Mouse (Mus musculus): ENCODE data around the gene Pfdn6.
"Not testable (repeated sequence)": the region's sequence is repeated elsewhere in the genome, so short reads cannot be mapped to it uniquely, and the experiment has no call there.

Pfdn6 gene

DNA sequence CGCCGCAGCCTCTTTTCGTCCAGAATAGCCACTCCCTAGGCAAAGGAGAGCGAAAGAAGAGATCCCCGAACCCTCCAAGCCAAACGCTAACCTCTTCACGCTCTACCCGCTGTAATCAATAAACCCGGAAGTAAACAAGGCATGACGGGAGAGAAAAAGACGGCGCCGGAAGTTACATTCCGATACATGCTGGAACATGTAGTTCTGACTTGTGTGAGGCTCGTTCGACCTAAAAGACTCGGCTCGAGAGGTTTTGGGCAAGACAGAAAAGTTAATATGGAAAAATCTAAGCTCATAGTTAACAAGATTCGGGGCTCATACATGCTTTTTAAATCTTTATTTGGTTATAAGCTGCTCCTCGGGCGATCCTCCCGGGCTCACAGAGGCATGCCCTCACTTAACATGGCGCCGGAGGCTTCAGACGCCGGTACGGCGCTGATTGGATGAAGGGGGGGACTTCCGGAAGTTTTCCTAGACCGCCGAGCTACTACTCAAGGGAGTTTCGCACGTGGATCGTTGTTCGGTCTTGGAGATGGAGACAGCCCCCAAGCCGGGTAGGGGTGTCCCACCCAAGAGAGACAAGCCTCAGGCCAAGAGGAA, at the start of gene Pfdn6, which contains the start of gene Wdr46:
Pfdn6 (minus strand) TSS at position 138 of the 600 bp plus-strand sequence.
Wdr46 (plus strand) TSS at position 455 of the 600 bp plus-strand sequence.
- peak; percentile 86 for DNase-seq (ENCODE audit: extremely low spot score, low read depth, low spot score)

DNA sequence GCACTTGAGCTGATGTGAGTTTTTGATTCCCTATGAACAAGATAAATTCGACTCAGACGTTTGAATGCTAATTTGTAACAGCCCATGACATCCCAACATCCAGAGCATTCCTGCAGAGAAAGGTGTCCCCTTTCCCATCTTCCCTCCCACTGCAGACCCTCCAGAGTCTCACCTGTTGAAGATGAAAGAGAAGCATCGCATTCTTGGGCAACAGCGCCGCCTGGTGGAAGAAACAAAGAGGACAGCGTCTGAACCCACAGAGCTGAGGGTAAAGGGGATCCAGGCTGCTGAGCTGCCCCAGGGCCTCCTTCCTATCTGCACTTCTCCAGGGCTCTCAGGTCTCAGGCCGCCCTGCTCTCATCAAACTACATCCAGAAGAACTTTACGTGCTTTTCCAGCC, 42.0 kb upstream of the Pfdn6 start:
- not testable (repeated sequence) for DNase-seq (ENCODE audit: extremely low spot score, low read depth, low spot score)

DNA sequence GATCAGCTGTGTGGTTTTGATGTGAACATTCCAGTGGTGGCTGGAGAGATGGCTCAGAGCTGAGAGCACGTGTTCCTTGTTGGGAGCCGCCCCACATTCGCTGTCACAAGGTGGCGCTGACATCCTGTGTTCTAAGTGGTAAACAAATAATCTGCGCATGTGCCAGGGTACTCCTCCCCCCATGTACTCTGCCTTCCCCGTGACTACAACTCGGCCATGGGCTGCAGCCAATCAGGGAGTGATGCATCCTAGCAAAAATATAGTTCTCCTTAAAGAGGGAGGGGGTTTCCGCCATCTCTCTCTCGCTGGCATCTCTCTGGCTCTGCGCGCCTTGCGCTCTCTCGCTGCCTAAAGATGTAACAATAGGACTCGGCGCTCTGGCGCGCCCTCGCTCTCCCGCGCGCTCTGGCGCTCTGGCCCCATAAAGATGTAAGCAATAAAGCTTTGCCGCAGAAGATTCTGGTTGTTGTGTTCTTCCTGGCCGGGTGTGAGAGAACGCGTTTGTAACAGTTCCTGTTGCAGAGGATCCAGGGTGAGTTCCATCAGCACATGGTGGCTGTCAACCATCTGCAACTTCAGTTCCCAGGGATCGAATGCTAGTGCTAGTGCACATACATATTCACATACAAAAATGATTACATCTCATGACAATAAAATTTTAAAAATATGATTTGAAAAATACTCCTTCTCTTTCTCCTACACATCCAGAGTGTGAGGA, 41.2 kb upstream of the Pfdn6 start:
- not testable (repeated sequence) for DNase-seq (ENCODE audit: extremely low spot score, low read depth, low spot score)

DNA sequence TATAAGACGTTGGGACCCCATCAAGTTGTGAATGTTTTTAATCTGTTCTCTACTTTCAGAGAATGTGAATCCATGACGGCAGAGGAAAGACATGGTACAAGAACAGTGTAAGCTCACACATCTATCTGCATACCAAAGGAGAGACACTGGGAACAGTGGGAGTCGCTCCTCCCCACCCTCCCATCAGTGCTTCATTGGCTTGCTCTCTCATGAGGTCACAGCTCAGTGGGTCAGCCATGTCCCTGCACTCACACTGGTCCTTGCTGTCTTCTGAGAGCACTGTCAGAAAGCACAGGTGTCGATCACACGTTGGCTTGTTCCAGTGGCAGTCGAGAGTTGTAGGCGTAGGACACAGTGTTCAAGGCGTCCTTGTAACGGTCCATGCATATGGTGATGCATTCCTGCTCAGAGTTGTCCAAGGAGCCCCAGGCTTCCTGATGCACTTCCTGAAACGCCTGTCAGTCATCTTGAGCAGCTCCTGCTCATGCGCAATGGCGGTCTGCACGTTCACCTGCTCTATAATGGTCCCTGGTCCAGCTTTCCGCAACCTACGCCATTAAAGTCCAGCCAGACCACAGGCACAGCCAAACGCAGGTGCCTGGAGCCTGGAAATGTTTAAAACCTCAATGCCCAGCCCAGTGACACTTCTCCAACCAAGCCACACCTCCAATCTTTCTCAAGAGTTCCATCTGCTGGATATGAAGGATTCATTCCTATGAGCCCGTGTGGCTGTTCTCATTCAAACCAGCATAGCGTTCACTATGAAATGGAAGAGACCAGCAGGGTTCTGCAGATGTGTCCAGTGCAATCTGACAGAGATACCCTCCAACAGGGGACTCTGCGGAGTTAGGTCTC, 40.3 kb upstream of the Pfdn6 start:
- no peak for DNase-seq (ENCODE audit: extremely low spot score, low read depth, low spot score)

DNA sequence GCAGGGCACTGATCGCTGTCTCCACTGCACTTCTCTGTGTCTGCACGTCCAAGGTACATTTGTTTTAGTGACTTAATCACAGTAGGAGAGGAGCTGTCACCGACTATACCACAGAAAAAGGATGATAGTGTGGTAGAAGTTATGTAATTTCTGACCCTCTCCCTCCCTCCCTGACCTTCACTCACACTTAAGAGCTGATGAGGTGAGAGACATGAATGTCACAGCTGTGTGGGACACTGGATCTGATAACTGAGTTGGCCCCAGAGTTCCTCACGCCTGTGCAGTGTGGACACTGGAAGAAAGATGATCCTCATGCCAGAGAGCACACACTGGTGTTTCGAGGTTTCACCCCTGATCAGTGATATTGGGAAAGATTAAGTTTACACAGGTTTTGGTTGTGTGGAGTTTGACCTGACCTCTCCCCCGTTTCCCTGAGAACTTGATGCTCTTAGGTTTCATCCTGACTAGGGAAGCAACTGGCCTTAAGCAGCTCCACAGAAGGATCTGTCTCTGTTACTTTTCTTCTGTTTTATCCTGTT, 39.4 kb upstream of the Pfdn6 start:
- no peak for DNase-seq (ENCODE audit: extremely low spot score, low read depth, low spot score)

DNA sequence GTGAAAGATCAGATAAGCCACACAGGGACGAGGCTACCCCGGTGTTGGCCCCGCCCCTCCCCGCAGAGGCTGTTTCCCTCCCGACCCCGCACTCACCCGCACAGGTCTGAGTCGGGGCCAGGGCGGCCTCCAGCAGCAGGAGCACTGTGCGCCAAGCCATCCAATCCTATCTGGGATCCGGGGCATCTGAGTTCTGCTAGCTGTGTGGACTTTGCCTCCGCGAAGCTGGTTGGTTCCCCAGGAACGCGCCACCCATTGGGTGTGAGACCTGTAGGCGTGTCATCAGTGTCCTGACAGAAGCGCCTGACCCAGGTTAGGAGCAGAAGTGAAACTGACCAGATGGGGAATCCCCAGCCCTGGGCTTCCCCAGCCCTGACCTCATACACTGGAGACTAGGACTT, 38.5 kb upstream of the Pfdn6 start:
- no peak for DNase-seq (ENCODE audit: extremely low spot score, low read depth, low spot score)

DNA sequence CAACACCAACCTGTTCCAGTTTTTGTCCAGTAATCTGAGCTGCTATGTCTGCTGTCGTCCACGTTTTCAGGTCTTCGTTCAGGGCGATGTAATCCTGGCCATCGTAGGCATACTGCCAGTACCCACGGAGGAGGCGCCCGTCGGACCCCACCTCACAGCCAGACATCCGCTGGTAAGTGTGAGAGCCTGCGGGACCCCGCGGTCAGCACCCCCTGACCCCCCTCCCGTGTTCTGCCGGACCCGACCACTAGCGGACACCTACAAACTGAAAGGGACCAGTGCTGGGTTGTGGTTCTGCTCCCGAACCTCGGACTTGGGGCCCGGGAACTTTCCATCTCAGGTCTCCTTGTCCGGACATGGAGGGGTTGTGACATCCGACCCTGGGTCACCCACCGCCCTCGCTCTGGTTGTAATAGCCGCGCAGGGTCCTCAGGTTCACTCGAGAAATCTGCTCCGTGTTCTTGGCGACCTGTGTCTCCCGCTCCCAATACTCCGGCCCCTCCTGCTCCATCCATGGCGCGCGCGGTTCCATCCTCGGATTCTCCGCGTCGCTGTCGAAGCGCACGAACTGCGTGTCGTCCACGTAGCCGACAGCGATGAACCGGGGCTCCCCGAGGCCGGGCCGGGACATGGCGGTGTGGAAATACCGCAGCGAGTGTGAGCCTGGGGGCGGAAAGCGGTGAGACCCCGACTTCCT, 37.9 kb upstream of the Pfdn6 start:
- DNase-seq (ENCODE audit: extremely low spot score, low read depth, low spot score) = no peak

DNA sequence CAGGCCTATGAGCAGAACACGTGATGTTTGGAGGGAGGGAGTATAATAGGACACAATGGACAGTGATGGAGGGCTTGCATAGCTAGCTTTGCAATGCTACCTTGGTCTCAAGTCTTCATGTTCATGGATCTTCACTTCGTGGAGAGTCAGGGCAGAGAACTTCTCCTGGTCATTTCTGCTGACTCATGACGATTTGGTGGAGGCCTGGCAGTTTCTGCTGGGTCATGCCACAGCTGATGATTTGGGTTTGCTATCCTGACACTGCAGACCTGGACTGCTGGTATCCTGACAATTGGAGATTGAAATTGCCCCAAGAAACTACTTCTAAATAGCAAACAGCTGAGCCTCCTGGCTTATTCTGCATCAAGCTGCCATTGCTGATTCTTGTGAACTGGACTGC, 33.4 kb upstream of the Pfdn6 start:
- DNase-seq (ENCODE audit: extremely low spot score, low read depth, low spot score) = no peak

DNA sequence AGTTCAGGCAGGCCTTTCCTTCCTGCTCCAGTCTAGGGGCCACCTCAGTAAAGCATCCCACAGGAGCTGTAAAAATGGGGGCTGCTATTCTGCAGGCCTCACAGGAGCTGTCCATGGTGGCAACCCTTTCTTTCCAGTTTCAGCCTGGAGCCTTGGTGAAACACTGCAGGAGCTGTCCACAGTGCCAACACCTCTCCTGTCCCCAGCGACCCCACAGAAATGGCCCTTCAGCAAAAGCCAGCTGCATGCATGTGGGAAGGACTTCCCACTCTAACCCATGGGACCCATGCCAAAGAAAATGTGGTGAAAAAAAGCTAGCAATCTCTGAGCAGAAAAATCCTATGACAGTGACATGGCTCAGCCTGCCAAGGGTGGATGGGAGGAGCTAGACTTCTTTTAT, 32.5 kb upstream of the Pfdn6 start:
- no peak for DNase-seq (ENCODE audit: extremely low spot score, low read depth, low spot score)

DNA sequence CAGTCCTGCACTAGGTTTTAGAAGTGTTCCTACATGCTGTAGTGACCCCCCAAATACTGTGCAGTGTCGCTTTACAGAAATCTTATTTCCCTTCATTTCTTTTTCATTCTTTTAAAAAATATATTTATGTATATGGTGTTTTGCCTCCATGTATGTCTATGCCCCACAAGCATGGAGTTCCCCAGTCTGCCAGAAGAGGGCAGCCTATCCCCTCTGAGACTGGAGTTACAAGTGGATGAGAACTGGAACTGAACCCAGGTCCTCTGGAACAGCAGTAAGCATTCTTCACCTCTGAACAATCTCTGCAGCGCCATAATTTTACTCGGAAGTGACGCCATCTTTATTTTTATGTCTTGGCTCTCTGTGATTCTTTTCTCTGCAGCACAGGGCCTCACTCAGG, 29.3 kb upstream of the Pfdn6 start:
- no peak for DNase-seq (ENCODE audit: extremely low spot score, low read depth, low spot score)

DNA sequence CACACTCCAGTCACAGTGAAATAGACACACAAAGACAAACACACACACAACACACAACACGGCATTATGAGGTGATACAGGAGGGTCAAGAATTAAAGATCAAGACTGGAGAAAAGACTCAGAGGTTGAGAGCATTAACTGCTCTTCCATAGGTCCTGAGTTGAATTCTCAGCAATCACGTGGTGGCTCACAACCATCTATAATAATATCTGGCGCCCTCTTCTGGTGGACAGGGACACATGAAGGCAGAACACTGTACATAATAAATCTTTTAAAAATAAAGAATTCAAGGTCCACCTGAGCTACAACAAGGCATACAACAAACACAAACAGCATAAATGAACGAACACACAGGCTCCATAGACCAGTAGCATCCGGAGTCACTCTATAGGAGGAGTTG, 28.8 kb upstream of the Pfdn6 start:
- DNase-seq (ENCODE audit: extremely low spot score, low read depth, low spot score) = no peak

DNA sequence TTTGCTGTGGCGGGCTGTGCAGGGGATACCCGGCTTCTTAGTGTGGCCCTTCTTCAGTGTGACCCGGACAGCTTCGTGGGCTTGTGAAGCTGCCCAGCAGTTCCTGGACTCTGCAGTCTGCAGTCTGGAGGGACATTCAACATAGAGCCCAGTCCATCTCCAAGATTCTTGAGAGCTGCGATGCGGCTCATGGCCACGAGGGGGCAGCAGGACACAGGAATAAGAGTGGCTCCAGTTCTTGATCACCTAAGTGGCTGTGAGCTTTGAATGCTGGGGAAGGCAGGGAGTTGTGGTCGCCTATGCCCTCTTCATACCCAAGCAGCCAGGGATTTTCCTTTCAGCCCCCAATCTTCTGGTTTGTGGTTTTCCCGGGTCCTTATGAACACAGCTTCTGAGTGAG, 28.3 kb upstream of the Pfdn6 start:
- no peak for DNase-seq (ENCODE audit: extremely low spot score, low read depth, low spot score)

DNA sequence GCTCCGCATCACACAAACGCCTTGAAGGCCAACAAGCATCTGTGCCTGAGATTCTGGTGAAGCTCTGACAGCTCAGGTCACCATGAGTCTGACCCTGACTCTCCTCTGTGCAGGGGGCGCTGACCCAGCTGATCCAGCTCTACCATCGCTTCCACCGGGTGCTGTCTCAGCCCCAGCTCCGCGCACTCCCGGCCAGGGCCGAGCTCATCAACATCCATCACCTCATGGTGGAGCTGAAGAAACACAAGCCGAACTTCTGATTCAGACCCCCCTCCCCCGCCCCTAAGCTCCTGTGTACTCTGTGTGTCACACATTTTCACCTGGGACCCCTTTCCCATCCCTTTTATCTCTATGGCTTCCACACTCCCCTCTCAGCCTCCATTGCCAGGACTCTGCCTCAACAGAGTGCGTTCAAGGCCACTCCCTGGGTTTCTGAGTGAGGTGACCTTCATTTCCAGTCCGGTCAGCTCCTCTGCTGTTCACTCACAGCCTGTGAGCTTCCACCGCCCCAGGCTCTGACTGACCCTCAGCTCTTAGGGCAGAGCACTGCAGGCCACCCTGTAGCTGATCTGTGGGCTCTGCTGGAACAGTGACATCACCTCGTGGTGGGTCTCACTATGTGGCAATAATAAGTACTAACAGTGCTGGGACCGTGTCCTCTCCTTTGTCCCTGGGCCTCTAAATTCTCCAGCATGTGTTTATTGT, 25.9 kb upstream of the Pfdn6 start:
- DNase-seq (ENCODE audit: extremely low spot score, low read depth, low spot score) = no peak

DNA sequence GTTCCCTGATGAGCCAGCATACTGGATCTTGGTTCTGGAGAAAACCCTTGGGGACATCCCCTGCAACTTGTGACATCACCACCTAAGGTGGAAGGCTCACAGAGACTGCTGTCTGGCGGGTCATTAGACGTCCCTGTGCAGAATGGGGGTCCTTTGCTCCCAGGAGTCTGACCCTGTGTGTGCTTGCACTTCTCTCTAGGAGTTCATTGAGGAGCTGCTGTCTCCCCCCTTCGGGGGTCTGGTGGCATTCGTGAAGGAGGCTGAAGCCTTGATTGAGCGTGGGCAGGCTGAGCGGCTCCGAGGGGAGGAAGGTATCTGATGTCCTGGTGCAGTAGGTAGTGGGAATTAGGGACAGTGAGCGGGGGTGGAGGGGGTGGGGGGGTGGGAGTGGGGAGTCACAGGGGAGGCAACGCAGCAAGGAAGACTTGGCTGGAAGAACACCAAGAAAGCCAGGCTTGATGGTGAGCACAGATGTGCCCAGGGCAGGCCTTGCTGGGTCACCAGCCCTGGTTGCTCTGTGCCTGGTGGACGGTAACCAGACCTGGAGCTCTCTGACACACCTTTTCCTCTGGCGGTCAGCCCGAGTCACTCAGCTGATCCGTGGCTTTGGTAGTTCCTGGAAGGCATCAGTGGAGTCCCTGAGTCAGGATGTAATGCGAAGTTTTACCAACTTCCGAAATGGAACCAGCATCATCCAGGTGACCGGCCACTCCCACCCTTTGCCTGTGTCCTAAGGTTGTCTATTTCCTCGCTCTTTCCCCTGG, 25.1 kb upstream of the Pfdn6 start:
- no peak for DNase-seq (ENCODE audit: extremely low spot score, low read depth, low spot score)

DNA sequence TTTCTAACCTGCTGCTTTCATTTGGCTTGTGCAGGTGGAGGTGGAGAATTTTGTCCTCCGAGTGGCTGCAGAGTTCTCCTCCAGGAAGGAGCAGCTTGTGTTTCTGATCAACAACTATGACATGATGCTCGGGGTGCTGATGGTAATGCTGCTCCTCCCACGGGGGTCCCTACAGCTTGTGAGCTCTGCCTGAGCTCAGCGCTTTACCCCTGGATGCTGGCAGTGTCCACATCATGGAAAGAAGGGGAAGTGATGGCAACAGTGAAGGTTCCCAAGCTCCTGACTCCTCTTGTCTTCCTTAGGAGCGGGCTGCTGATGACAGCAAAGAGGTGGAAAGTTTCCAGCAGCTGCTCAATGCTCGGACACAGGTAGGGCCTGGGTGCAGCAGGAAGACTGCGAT, 22.7 kb upstream of the Pfdn6 start:
- DNase-seq (ENCODE audit: extremely low spot score, low read depth, low spot score) = no peak

DNA sequence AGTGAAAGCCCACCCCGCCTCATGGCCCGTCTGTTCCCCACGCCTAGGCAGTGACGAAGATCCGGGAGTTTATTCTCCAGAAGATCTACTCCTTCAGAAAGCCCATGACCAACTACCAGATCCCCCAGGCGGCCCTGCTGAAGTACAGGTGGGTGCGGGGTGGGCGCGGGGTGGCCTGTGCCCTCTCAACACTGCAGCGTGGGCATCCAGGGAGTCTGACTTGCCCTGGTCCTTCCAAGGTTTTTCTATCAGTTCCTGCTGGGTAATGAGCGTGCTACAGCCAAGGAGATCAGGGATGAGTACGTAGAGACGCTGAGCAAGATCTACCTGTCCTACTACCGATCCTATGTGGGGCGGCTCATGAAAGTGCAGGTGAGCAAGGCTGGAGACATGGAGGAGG, 19.8 kb upstream of the Pfdn6 start:
- no peak for DNase-seq (ENCODE audit: extremely low spot score, low read depth, low spot score)

DNA sequence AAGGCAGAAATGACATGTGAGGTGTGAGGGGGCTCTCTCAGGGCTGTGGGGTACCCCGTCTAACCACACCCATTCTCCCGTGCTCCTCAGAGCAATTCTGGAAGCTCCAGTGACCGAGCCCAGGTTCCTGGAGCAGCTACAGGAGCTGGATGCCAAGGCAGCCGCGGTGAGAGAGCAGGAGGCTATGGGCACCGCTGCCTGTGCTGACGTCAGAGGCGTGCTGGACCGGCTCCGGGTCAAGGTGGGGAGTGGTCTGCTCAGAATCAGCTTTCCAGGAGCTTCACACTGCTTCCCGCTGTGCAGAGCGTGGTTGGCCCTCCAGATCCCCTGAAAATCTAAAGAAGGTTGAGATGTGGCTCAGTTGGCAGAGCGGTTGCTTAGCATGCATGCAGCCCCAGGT, 19.0 kb upstream of the Pfdn6 start:
- no peak for DNase-seq (ENCODE audit: extremely low spot score, low read depth, low spot score)

DNA sequence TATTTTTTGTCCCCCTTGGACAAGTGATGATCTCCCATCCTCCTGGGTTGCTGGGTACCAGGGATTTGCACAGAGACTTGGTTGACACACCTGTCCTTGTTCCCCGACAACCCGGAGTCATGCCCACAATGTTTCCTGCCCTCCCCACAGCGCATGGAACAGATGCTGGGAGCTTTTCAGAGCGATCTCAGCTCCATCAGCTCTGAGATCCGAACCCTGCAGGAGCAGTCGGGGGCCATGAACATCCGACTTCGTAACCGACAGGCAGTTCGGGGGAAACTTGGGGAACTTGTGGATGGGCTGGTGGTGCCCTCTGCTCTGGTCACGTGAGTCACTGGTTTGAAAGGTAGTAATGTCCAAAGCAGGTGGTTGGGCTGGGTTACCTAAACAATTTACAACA, 18.3 kb upstream of the Pfdn6 start:
- no peak for DNase-seq (ENCODE audit: extremely low spot score, low read depth, low spot score)

DNA sequence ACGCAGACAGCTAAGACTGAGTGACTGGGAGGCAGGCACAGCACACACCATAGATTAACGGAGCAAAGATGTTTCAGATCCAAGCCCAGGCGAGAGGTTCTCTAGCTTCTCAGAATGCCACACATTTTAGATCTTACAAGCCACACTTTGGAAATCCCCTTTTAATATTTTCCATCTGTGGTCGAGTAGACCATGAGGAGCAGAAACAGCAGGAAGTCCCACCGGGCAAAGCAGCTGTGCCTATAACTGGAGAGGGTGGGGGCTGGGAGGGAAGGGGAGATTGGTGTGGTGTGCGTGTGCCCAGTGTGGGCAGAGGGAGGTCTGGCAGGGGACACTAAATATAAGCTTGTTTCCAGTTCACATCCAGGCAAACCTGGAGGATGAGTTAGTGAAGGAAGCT, 17.4 kb upstream of the Pfdn6 start:
- no peak for DNase-seq (ENCODE audit: extremely low spot score, low read depth, low spot score)

DNA sequence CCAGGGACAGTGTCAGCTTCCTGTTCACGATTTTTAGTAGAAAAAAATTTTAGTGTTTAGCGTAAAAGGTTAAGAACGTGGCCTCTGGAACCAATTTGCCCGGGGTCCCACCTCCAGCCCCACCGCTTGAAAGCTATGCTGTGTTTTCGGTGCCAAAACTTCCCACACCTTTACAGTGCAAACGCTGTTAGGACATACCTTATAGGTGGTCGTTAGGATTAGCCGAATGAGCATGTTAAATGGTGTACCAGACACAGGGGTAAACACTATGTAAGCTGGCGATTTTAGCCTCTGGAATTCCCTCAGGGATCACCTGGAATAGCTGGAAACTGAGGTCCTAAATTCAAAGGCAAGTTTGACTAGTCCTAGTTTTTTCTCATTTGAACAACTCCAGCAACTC, 16.2 kb upstream of the Pfdn6 start:
- no peak for DNase-seq (ENCODE audit: extremely low spot score, low read depth, low spot score)
